Mouse (Mus musculus) adipose tissue, adult 10 weeks (tissue): ENCODE measurements around the gene Get4. TPM values are rescaled to one million over a fixed set of nuclear protein-coding genes. Genes with fewer than 3 reads are reported as not detected.

Experiments
- polyA plus RNA-seq: library from polyadenylated mRNA; stranded (reverse); fragments of 350-450 nt; fragmentation: Illumina TruSeq; extraction: RNeasy Lipid Tissue Mini Kit (QIAGEN cat#74804); gene quantifications from one replicate; pipeline ENCODE4 v1.2.3, GENCODE M21; 2014; ENCODE audit warnings: low read depth, low replicate concordance

The Get4 gene
- 57.6 TPM for polyA plus RNA-seq

DNA sequence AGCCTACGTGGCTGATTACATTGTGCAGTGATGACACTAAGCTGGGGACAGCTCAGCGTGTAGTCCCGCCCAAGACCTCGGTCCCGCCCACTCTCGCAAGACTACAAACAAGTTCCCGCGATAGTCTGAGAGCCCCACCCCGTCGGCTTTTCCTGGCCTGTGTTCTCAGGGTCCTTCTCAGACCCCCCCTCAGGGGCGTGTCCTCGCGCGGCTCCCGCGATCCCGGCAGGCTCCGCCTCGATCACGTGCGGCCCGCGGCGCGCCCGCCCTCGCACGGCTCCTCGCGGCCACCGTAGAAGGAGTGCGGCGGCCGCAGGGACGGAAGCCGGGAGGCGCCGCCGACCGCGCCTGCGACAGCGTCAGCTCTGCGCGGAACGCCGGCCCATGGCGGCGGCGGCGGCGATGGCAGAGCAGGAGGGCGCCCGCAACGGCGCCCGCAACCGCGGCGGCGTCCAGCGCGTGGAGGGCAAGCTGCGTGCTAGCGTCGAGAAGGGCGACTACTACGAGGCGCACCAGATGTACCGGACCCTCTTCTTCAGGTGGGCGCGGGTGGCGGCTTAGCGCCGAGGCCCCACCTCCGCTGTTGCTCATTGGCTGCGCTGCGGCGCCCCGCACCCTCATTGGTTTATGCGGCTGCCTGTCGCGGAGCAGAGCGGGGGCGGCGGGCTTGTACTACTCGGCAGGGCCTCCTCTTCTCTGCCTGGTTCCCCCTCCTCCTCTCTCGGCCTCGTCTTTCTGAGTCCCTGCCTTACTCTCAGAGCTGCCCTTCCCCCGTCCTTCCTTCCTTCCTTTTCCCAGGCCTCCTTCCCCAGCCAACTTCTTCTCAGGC lies at the start of gene Get4:
Gene Get4 (plus strand): TSS at position 244 of the 829 bp plus-strand sequence.

Other genes with a start within 250 kb of the Get4 start
- gene Prkar1b, start 102.3 kb upstream of the Get4 start, polyA plus RNA-seq: 2.5 TPM
- 8.5 TPM for gene Dnaaf5, start 102.1 kb upstream of the Get4 start, polyA plus RNA-seq
- gene Sun1, start 51.7 kb upstream of the Get4 start, polyA plus RNA-seq: 40.8 TPM
- gene Adap1, start 73.3 kb downstream of the Get4 start, polyA plus RNA-seq: 5.2 TPM
- 45.5 TPM for gene Cox19, start 99.1 kb downstream of the Get4 start, polyA plus RNA-seq
- gene Cyp2w1, start 100.3 kb downstream of the Get4 start, polyA plus RNA-seq: not detected
- 14.4 TPM for gene Gpr146, start 125.4 kb downstream of the Get4 start, polyA plus RNA-seq
- gene C130050O18Rik, start 153.0 kb downstream of the Get4 start, polyA plus RNA-seq: 0.82 TPM
- gene Gper1, start 170.8 kb downstream of the Get4 start, polyA plus RNA-seq: 7.0 TPM
- gene 3110082I17Rik, start 208.2 kb downstream of the Get4 start, polyA plus RNA-seq: 11.1 TPM
- gene Zfand2a, start 232.2 kb downstream of the Get4 start, polyA plus RNA-seq: 16.9 TPM